Mouse (Mus musculus): ENCODE measurements around the gene Btd. TPM values are rescaled to one million over a fixed set of nuclear protein-coding genes. Genes with fewer than 3 reads are reported as not detected.

Gene Btd
- polyA plus RNA-seq, 1 experiment from 2014 or later, result 28.6 TPM

DNA sequence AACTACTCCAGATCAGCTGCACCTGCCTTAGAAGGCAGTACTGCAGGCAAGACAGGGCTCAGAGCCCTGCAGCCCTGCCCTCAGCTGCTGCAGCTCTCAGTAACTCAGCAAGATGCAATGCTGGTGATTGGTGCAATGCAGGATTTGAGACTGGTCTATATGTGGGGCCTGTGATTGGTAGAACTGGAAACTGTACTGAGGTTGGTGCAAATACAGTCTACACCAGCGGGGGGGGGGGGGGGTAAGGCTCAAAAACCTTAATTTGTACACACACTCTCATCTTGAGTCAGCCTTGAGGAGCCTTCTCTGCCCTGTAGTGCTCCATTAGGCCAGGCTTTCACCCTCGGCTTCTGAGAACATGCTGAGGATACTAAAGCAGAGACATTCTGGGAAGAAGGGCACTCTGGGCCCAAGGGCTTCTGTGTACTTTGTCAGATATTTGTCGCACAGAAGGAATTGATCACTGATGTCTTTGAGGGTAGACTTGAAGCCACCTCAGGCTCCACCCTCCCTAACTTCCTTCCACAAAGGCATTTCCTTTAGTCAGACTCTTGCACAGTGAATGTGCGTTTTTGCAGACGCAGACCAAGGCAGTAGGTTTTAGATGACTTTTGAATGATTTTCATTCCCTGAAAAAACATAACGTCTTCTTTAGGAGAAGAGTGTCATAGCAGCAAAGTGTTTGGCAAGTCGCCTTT, 43.7 kb downstream of the Btd start:
- Histone ChIP-seq H3K4me2 (ENCODE audit: low read depth, low read length) (no peak overlapping the region), H3K27ac (ENCODE audit: low read length) (no peak overlapping the region), H3K4me1 (replicated peaks; ENCODE audit: control insufficient read depth, insufficient read depth, low read length) (peaks cover 5% of the 10 kb centered on the region), H3K27me3 (ENCODE audit: control insufficient read depth, insufficient read depth, low read depth, low read length) (no peaks in the 10 kb centered on the region), H3K9ac (ENCODE audit: low read length) (no peak overlapping the region), H3K4me3 (ENCODE audit: low read length) (no peak overlapping the region), H3K36me3 (ENCODE audit: control insufficient read depth, insufficient read depth, low read length) (no peaks in the 10 kb centered on the region), H3K9me3 (ENCODE audit: control insufficient read depth, low read length) (no peaks in the 10 kb centered on the region)
- ATAC-seq (ENCODE audit: low read depth), result no peak
- 52% methylated on average over 7 of the region's 7 CpGs for WGBS

- no peak overlapping the region for H3K4me2 ChIP-seq (ENCODE audit: low read depth, low read length)
- H3K36me3 ChIP-seq (ENCODE audit: control insufficient read depth, insufficient read depth, low read length), result no peaks in the 10 kb centered on the region
- no peaks in the 10 kb centered on the region for H3K9me3 ChIP-seq (ENCODE audit: control insufficient read depth, low read length)
- no peak for ATAC-seq (ENCODE audit: low read depth)
- H3K27me3 ChIP-seq (ENCODE audit: control insufficient read depth, insufficient read depth, low read depth, low read length), result no peaks in the 10 kb centered on the region
- H3K9ac ChIP-seq (ENCODE audit: low read length), result no peak overlapping the region
- peaks cover 5% of the 10 kb centered on the region for H3K4me1 ChIP-seq (replicated peaks; ENCODE audit: control insufficient read depth, insufficient read depth, low read length)
- H3K4me3 ChIP-seq (ENCODE audit: low read length), result no peak overlapping the region
- H3K27ac ChIP-seq (ENCODE audit: low read length), result no peak overlapping the region
- WGBS, result 85% methylated on average over 10 of the region's 10 CpGs
These were observed 44.9 kb downstream of the Btd start for GRCm38 (mm10) chr14:31685680-31686079.

GRCm38 (mm10) chr14:31686231-31686630, 45.4 kb downstream of the Btd start:
- H3K27me3 ChIP-seq (ENCODE audit: control insufficient read depth, insufficient read depth, low read depth, low read length), result no peaks in the 10 kb centered on the region
- WGBS, result 90% methylated on average over 1 of the region's 1 CpGs
- ATAC-seq (ENCODE audit: low read depth), result no peak
- peaks cover 5% of the 10 kb centered on the region for H3K4me1 ChIP-seq (replicated peaks; ENCODE audit: control insufficient read depth, insufficient read depth, low read length)
- H3K36me3 ChIP-seq (ENCODE audit: control insufficient read depth, insufficient read depth, low read length), result no peaks in the 10 kb centered on the region
- H3K9ac ChIP-seq (ENCODE audit: low read length), result no peak overlapping the region
- no peaks in the 10 kb centered on the region for H3K9me3 ChIP-seq (ENCODE audit: control insufficient read depth, low read length)
- no peak overlapping the region for H3K4me3 ChIP-seq (ENCODE audit: low read length)
- H3K27ac ChIP-seq (ENCODE audit: low read length), result no peak overlapping the region
- no peak overlapping the region for H3K4me2 ChIP-seq (ENCODE audit: low read depth, low read length)

- ATAC-seq (ENCODE audit: low read depth), result no peak
- H3K9me3 ChIP-seq (ENCODE audit: control insufficient read depth, low read length), result no peaks in the 10 kb centered on the region
- WGBS, result 81% methylated on average over 6 of the region's 6 CpGs
- H3K27me3 ChIP-seq (ENCODE audit: control insufficient read depth, insufficient read depth, low read depth, low read length), result no peaks in the 10 kb centered on the region
- H3K36me3 ChIP-seq (ENCODE audit: control insufficient read depth, insufficient read depth, low read length), result peaks cover 7% of the 10 kb centered on the region; the same call in 1 of the 2 replicates
- no peak overlapping the region for H3K27ac ChIP-seq (ENCODE audit: low read length)
- no peak overlapping the region for H3K4me3 ChIP-seq (ENCODE audit: low read length)
- H3K4me2 ChIP-seq (ENCODE audit: low read depth, low read length), result no peak overlapping the region
- no peaks in the 10 kb centered on the region for H3K4me1 ChIP-seq (replicated peaks; ENCODE audit: control insufficient read depth, insufficient read depth, low read length)
- H3K9ac ChIP-seq (ENCODE audit: low read length), result no peak overlapping the region
These were observed 51.7 kb downstream of the Btd start for GRCm38 (mm10) chr14:31692536-31692935.

GRCm38 (mm10) chr14:31696206-31696984, 55.6 kb downstream of the Btd start:
- H3K27me3 ChIP-seq (ENCODE audit: control insufficient read depth, insufficient read depth, low read depth, low read length), result no peaks in the 10 kb centered on the region
- H3K4me3 ChIP-seq (ENCODE audit: low read length), result no peak overlapping the region
- H3K27ac ChIP-seq (ENCODE audit: low read length), result no peak overlapping the region; the same call in 1 of the 2 replicates
- no peak overlapping the region for H3K4me2 ChIP-seq (ENCODE audit: low read depth, low read length)
- no peak for ATAC-seq (ENCODE audit: low read depth)
- no peaks in the 10 kb centered on the region for H3K9me3 ChIP-seq (ENCODE audit: control insufficient read depth, low read length)
- 74% methylated on average over 9 of the region's 9 CpGs for WGBS
- H3K36me3 ChIP-seq (ENCODE audit: control insufficient read depth, insufficient read depth, low read length), result peaks cover 7% of the 10 kb centered on the region; the same call in 1 of the 2 replicates
- no peak overlapping the region for H3K9ac ChIP-seq (ENCODE audit: low read length)
- no peaks in the 10 kb centered on the region for H3K4me1 ChIP-seq (replicated peaks; ENCODE audit: control insufficient read depth, insufficient read depth, low read length)

GRCm38 (mm10) chr14:31696985-31697303, 56.1 kb downstream of the Btd start:
- Histone ChIP-seq H3K27ac (ENCODE audit: low read length) (no peak overlapping the region; the same call in 1 of the 2 replicates), H3K4me2 (ENCODE audit: low read depth, low read length) (no peak overlapping the region), H3K9ac (ENCODE audit: low read length) (no peak overlapping the region), H3K9me3 (ENCODE audit: control insufficient read depth, low read length) (no peaks in the 10 kb centered on the region), H3K27me3 (ENCODE audit: control insufficient read depth, insufficient read depth, low read depth, low read length) (no peaks in the 10 kb centered on the region), H3K36me3 (ENCODE audit: control insufficient read depth, insufficient read depth, low read length) (peaks cover 11% of the 10 kb centered on the region; the same call in 1 of the 2 replicates), H3K4me1 (replicated peaks; ENCODE audit: control insufficient read depth, insufficient read depth, low read length) (no peaks in the 10 kb centered on the region), H3K4me3 (ENCODE audit: low read length) (no peak overlapping the region)
- 77% methylated on average over 3 of the region's 3 CpGs for WGBS
- no peak for ATAC-seq (ENCODE audit: low read depth)

DNA sequence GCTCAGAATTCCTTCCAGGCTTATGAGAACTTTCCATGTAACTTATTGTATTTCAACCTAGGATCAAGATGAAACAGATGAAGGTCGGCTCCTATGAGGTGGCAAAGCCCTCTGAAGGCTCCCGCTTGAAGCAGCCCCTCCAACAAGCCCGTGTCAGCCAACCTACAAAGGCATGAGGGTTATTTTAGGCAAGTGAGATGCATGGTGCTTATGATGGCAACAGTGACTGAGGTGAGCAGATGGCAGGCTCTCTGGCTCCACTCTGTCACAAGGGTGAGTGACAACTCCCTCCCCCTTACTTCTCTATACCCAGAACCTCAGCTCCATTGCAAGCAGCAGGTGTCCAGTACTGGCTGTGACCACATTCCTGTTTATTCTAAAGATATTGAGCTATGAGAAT, 56.5 kb downstream of the Btd start:
- Histone ChIP-seq H3K4me3 (ENCODE audit: low read length) (no peak overlapping the region), H3K4me2 (ENCODE audit: low read depth, low read length) (no peak overlapping the region), H3K27me3 (ENCODE audit: control insufficient read depth, insufficient read depth, low read depth, low read length) (no peaks in the 10 kb centered on the region), H3K4me1 (replicated peaks; ENCODE audit: control insufficient read depth, insufficient read depth, low read length) (no peaks in the 10 kb centered on the region), H3K27ac (ENCODE audit: low read length) (no peak overlapping the region), H3K9me3 (ENCODE audit: control insufficient read depth, low read length) (no peaks in the 10 kb centered on the region), H3K36me3 (ENCODE audit: control insufficient read depth, insufficient read depth, low read length) (peaks cover 11% of the 10 kb centered on the region; the same call in 1 of the 2 replicates), H3K9ac (ENCODE audit: low read length) (no peak overlapping the region)
- WGBS, result 77% methylated on average over 3 of the region's 3 CpGs
- no peak for ATAC-seq (ENCODE audit: low read depth)

DNA sequence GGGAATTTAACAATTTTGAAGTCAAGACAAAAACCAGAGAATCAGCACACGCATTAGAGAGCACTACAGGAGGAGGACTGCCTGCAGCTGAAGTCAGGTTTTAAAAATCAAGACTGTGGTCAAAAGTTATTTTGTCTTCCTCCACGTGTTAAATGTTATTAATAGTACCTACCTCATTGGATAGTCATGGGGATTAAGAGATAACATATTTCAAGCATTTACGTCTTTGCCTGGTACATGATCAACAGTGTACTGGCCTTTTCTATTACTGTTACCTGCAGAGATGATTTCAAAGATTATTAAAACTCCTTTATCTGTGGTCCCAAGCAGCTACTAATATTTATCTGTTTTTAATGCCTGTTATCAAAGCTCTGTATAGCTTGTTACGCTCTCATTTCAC, 56.9 kb downstream of the Btd start:
- Histone ChIP-seq H3K9me3 (ENCODE audit: control insufficient read depth, low read length) (no peaks in the 10 kb centered on the region), H3K9ac (ENCODE audit: low read length) (no peak overlapping the region), H3K4me2 (ENCODE audit: low read depth, low read length) (no peak overlapping the region), H3K4me3 (ENCODE audit: low read length) (no peak overlapping the region), H3K36me3 (ENCODE audit: control insufficient read depth, insufficient read depth, low read length) (peaks cover 11% of the 10 kb centered on the region; the same call in 1 of the 2 replicates), H3K27me3 (ENCODE audit: control insufficient read depth, insufficient read depth, low read depth, low read length) (no peaks in the 10 kb centered on the region), H3K4me1 (replicated peaks; ENCODE audit: control insufficient read depth, insufficient read depth, low read length) (no peaks in the 10 kb centered on the region), H3K27ac (ENCODE audit: low read length) (no peak overlapping the region)
- no peak for ATAC-seq (ENCODE audit: low read depth)
- WGBS, result 87% methylated on average over 4 of the region's 4 CpGs

DNA sequence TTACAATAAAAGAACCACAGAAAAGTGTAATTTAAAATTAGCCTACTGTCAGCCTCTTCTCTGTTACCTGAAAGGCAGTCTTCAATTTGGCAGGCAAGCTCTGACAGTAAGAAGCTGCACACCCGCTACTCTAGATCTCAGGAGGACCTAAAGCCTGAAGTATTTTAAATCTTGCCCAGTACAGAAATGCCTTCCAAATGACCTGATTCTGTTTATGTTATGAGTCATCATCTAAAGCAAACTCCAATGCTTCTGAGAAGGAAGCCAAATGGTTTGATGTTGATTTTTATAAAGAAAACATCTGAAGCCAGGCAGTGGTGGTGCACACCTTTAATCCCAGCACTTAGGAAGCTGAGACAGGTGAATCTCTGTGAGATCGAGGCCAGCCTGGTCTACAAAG, 59.5 kb downstream of the Btd start:
- Histone ChIP-seq H3K27me3 (ENCODE audit: control insufficient read depth, insufficient read depth, low read depth, low read length) (no peaks in the 10 kb centered on the region), H3K27ac (ENCODE audit: low read length) (no peak overlapping the region), H3K9me3 (ENCODE audit: control insufficient read depth, low read length) (no peaks in the 10 kb centered on the region), H3K4me1 (replicated peaks; ENCODE audit: control insufficient read depth, insufficient read depth, low read length) (no peaks in the 10 kb centered on the region), H3K9ac (ENCODE audit: low read length) (no peak overlapping the region), H3K4me2 (ENCODE audit: low read depth, low read length) (no peak overlapping the region), H3K4me3 (ENCODE audit: low read length) (no peak overlapping the region), H3K36me3 (ENCODE audit: control insufficient read depth, insufficient read depth, low read length) (peaks cover 15% of the 10 kb centered on the region)
- WGBS, result 83% methylated on average over 2 of the region's 2 CpGs
- ATAC-seq (ENCODE audit: low read depth), result no peak
